Mouse (Mus musculus): Measurements from ENCODE around the gene B2m. TPM values are rescaled to one million over a fixed set of nuclear protein-coding genes. Genes with fewer than 3 reads are reported as not detected.

The B2m gene
- total and polyA plus RNA-seq, 3 experiments, result 108 to 1,161 (median 229) TPM

DNA sequence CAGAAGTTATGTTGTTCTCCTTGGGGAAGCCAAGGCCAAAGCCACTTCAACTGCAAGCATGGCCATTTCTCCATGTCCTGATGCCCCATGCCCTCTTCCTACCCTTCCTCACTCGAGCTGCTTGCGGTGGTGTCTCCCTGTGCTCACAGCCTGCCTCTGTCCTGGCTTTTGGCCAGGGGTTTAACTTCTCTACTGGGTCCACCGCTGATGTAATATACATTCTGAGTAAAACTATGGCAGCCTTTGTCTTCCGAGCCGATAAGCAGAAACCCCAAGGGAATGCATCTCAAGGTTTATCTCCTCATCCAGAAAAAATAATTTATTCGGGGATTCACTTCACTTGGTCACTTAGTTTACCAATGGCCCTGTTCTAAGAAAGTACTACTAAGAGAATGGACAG is 799 bp upstream of the B2m start (continued):
- TF ChIP-seq CHD1 (IDR thresholded peaks at IDR 0.05; ENCODE audit: low read depth, low read length) (0 out of 2 replicates have a peak, but pooled peaks have one; percentile 63), CTCF (IDR thresholded peaks at IDR 0.05 in 2 of 3, conservative IDR thresholded peaks at IDR 0.05 in 1 of 3; ENCODE audit: control insufficient read depth in 1 of 3, insufficient read depth in 1 of 3, low read depth in 2 of 3, low read length in 3 of 3, poor library complexity in 1 of 3, severe bottlenecking in 1 of 3) (no peak)

GRCm38 (mm10) chr2:122148242-122148917 is 894 bp downstream of the B2m start:
- Histone ChIP-seq H3K27me3 (ENCODE audit: control insufficient read depth in 1 of 2, insufficient read depth in 2 of 2, low read length in 2 of 2) (no peaks in the 10 kb centered on the region), H3K4me3 (ENCODE audit: control insufficient read depth in 1 of 2, insufficient read depth in 1 of 2, low read depth in 2 of 2, low read length in 2 of 2) (peak overlapping the region; percentile 75 to 97), H3K79me2 (ENCODE audit: control insufficient read depth, insufficient read depth, low read length, poor library complexity) (peaks cover 35% of the 10 kb centered on the region), H3K4me1 (ENCODE audit: control insufficient read depth in 1 of 2, insufficient read depth in 2 of 2, low read length in 2 of 2) (peaks cover 11 to 26% of the 10 kb centered on the region in 2 experiments), H3K36me3 (ENCODE audit: control insufficient read depth in 1 of 2, insufficient read depth in 2 of 2, low read length in 2 of 2) (peaks cover 3 to 28% of the 10 kb centered on the region in 2 experiments; a peak in 3 of 4 replicates), H3K27ac (ENCODE audit: control insufficient read depth, low read depth, low read length) (peak overlapping the region; percentile 92), H3K9ac (ENCODE audit: control insufficient read depth, low read depth, low read length, poor library complexity, severe bottlenecking) (peak overlapping the region; percentile 95), H3K9me3 (replicated peaks; ENCODE audit: insufficient read depth, low read length) (no peaks in the 10 kb centered on the region)
- DNase-seq (ENCODE audit: low read depth, low spot score), result peak; percentile 92
- no peak for TF ChIP-seq MAX (IDR thresholded peaks at IDR 0.05; ENCODE audit: low read length)
- no peak for TF ChIP-seq POLR2AphosphoS2 (IDR thresholded peaks at IDR 0.05; ENCODE audit: low read length)
- TF ChIP-seq POLR2A (IDR thresholded peaks at IDR 0.05; ENCODE audit: control insufficient read depth in 1 of 2, insufficient read depth in 1 of 2, low read depth in 1 of 2, low read length in 2 of 2, poor library complexity in 1 of 2), result peak in 1 of 2 experiments; percentile 40; a peak in 1 of 4 replicates
- no peak for TF ChIP-seq KAT2A (conservative IDR thresholded peaks at IDR 0.05; ENCODE audit: low read depth, low read length)
- TF ChIP-seq GATA1 (IDR thresholded peaks at IDR 0.05; ENCODE audit: low read depth, low read length), result no peak
- TF ChIP-seq BHLHE40 (IDR thresholded peaks at IDR 0.05; ENCODE audit: borderline replicate concordance, low read depth, low read length), result no peak; the same call in 1 of the 2 replicates
- TF ChIP-seq MXI1 (IDR thresholded peaks at IDR 0.05; ENCODE audit: low read depth, low read length), result no peak
- no peak for TF ChIP-seq UBTF (IDR thresholded peaks at IDR 0.05; ENCODE audit: borderline replicate concordance, insufficient read depth, low read depth, low read length)
- TF ChIP-seq MYC (IDR thresholded peaks at IDR 0.05; ENCODE audit: low read depth, low read length), result peak; percentile 41; the same call in 1 of the 2 replicates
- no peak for TF ChIP-seq MAFK (IDR thresholded peaks at IDR 0.05; ENCODE audit: borderline replicate concordance, low read depth, low read length)
- no peak for TF ChIP-seq GABPA (IDR thresholded peaks at IDR 0.05; ENCODE audit: low read depth, low read length)
- no peak for TF ChIP-seq E2F4 (IDR thresholded peaks at IDR 0.05; ENCODE audit: borderline replicate concordance, low read depth, low read length)
- peak; percentile 47; the same call in 1 of the 2 replicates for TF ChIP-seq TBP (IDR thresholded peaks at IDR 0.05; ENCODE audit: low read depth, low read length)
- TF ChIP-seq JUND (IDR thresholded peaks at IDR 0.05; ENCODE audit: low read depth, low read length), result no peak
- TF ChIP-seq USF1 (IDR thresholded peaks at IDR 0.05; ENCODE audit: low read depth, low read length), result no peak
- no peak for TF ChIP-seq USF2 (IDR thresholded peaks at IDR 0.05; ENCODE audit: borderline replicate concordance in 1 of 2, insufficient read depth in 1 of 2, low read depth in 1 of 2, low read length in 2 of 2)
- no peak for TF ChIP-seq NELFE (IDR thresholded peaks at IDR 0.05; ENCODE audit: low read depth, low read length)
- no peak for TF ChIP-seq SMC3 (IDR thresholded peaks at IDR 0.05; ENCODE audit: low read depth, low read length)
- TF ChIP-seq ZNF384 (IDR thresholded peaks at IDR 0.05; ENCODE audit: low read depth, low read length), result no peak
- peak; percentile 56 for TF ChIP-seq HCFC1 (IDR thresholded peaks at IDR 0.05; ENCODE audit: low read depth, low read length)
- no peak for TF ChIP-seq CHD2 (IDR thresholded peaks at IDR 0.05; ENCODE audit: low read length)
- no peak for TF ChIP-seq ZMIZ1 (IDR thresholded peaks at IDR 0.05; ENCODE audit: low read depth, low read length)
- no peak for TF ChIP-seq MEF2A (IDR thresholded peaks at IDR 0.05; ENCODE audit: extremely low read depth, insufficient replicate concordance, low read depth, low read length, poor library complexity, severe bottlenecking)
- no peak for TF ChIP-seq NRF1 (IDR thresholded peaks at IDR 0.05; ENCODE audit: insufficient read depth, low read depth, low read length, poor library complexity, severe bottlenecking)
- no peak for TF ChIP-seq RAD21 (IDR thresholded peaks at IDR 0.05; ENCODE audit: low read depth, low read length)
- peak in 1 of 2 experiments; percentile 25; a peak in 1 of 4 replicates for TF ChIP-seq EP300 (IDR thresholded peaks at IDR 0.05; ENCODE audit: low read depth in 1 of 2, low read length in 2 of 2)
- no peak for TF ChIP-seq ZC3H11A (IDR thresholded peaks at IDR 0.05; ENCODE audit: low read depth, low read length)
- TF ChIP-seq ZKSCAN1 (IDR thresholded peaks at IDR 0.05; ENCODE audit: low read depth, low read length), result no peak
- peak; percentile 71 for TF ChIP-seq ETS1 (IDR thresholded peaks at IDR 0.05; ENCODE audit: low read depth, low read length)
- no peak for TF ChIP-seq MYB (IDR thresholded peaks at IDR 0.05; ENCODE audit: low read depth, low read length)
- peak; percentile 86; the same call in 1 of the 2 replicates for TF ChIP-seq CHD1 (IDR thresholded peaks at IDR 0.05; ENCODE audit: low read depth, low read length)
- no peak for TF ChIP-seq POLR2AphosphoS5 (IDR thresholded peaks at IDR 0.05; ENCODE audit: borderline replicate concordance, low read depth, low read length)
- TF ChIP-seq RCOR1 (IDR thresholded peaks at IDR 0.05; ENCODE audit: low read depth, low read length), result no peak

Data from MEL (cell line).